Mouse (Mus musculus): ENCODE measurements at regions not wholly inside any gene's neighbourhood (a gene's known extent, or its start where the extent isn't known, plus 50 kb on each side); places are given as distances from the start of the nearest gene placed in this dataset.

- no peak overlapping the region for H3ac ChIP-seq (ENCODE audit: control insufficient read depth, insufficient read length, low read depth)
- H3K79me3 ChIP-seq (ENCODE audit: low read depth), result no peaks in the 10 kb centered on the region
- H3K79me2 ChIP-seq (ENCODE audit: control insufficient read depth, insufficient read depth), result no peaks in the 10 kb centered on the region
- peaks cover 7% of the 10 kb centered on the region for H3K27me3 ChIP-seq (ENCODE audit: control insufficient read depth, insufficient read depth, insufficient read length)
- no peaks in the 10 kb centered on the region for H3K36me3 ChIP-seq (ENCODE audit: control insufficient read depth, insufficient read depth)
- TF ChIP-seq MYOD1 (IDR thresholded peaks at IDR 0.05; ENCODE audit: control insufficient read depth, insufficient read length, low read depth) (no peak), CEBPB (IDR thresholded peaks at IDR 0.05; ENCODE audit: low read depth) (no peak), FOSL1 (IDR thresholded peaks at IDR 0.05; ENCODE audit: insufficient read depth, low read length, poor library complexity, severe bottlenecking) (no peak), MAX (IDR thresholded peaks at IDR 0.05) (no peak), USF1 (IDR thresholded peaks at IDR 0.05; ENCODE audit: low read depth) (no peak), CTCF (IDR thresholded peaks at IDR 0.05; ENCODE audit: control insufficient read depth, insufficient read depth, insufficient read length) (no peak), MYOG (IDR thresholded peaks at IDR 0.05; ENCODE audit: control insufficient read depth, extremely low read depth, insufficient read length) (no peak)
- H3K4me3 ChIP-seq (ENCODE audit: insufficient read depth, poor library complexity, severe bottlenecking), result no peak overlapping the region
Measured at GRCm38 (mm10) chr7:136094681-136095360, 378.7 kb upstream of the Mki67 start.

GRCm38 (mm10) chr7:136104021-136104420 lies 387.9 kb upstream of the Mki67 start:
- no peak for TF ChIP-seq CTCF (IDR thresholded peaks at IDR 0.05; ENCODE audit: control insufficient read depth, insufficient read depth, insufficient read length)
- TF ChIP-seq FOSL1 (IDR thresholded peaks at IDR 0.05; ENCODE audit: insufficient read depth, low read length, poor library complexity, severe bottlenecking), result no peak
- TF ChIP-seq MYOD1 (IDR thresholded peaks at IDR 0.05; ENCODE audit: control insufficient read depth, insufficient read length, low read depth), result no peak
- no peak for TF ChIP-seq CEBPB (IDR thresholded peaks at IDR 0.05; ENCODE audit: low read depth)
- no peak for TF ChIP-seq USF1 (IDR thresholded peaks at IDR 0.05; ENCODE audit: low read depth)
- TF ChIP-seq MAX (IDR thresholded peaks at IDR 0.05), result no peak
- no peak for TF ChIP-seq MYOG (IDR thresholded peaks at IDR 0.05; ENCODE audit: control insufficient read depth, extremely low read depth, insufficient read length)
- Histone ChIP-seq H3K4me3 (ENCODE audit: insufficient read depth, poor library complexity, severe bottlenecking) (no peak overlapping the region), H3K79me2 (ENCODE audit: control insufficient read depth, insufficient read depth) (no peaks in the 10 kb centered on the region), H3K79me3 (ENCODE audit: low read depth) (no peaks in the 10 kb centered on the region), H3K36me3 (ENCODE audit: control insufficient read depth, insufficient read depth) (no peaks in the 10 kb centered on the region), H3ac (ENCODE audit: control insufficient read depth, insufficient read length, low read depth) (no peak overlapping the region), H3K27me3 (ENCODE audit: control insufficient read depth, insufficient read depth, insufficient read length) (no peaks in the 10 kb centered on the region)

GRCm38 (mm10) chr7:136112163-136112562 lies 396.0 kb upstream of the Mki67 start:
- no peaks in the 10 kb centered on the region for H3K36me3 ChIP-seq (ENCODE audit: control insufficient read depth, insufficient read depth)
- H3K27me3 ChIP-seq (ENCODE audit: control insufficient read depth, insufficient read depth, insufficient read length), result no peaks in the 10 kb centered on the region
- no peaks in the 10 kb centered on the region for H3K79me3 ChIP-seq (ENCODE audit: low read depth)
- H3K4me3 ChIP-seq (ENCODE audit: insufficient read depth, poor library complexity, severe bottlenecking), result no peak overlapping the region
- H3ac ChIP-seq (ENCODE audit: control insufficient read depth, insufficient read length, low read depth), result no peak overlapping the region
- no peaks in the 10 kb centered on the region for H3K79me2 ChIP-seq (ENCODE audit: control insufficient read depth, insufficient read depth)
- no peak for TF ChIP-seq FOSL1 (IDR thresholded peaks at IDR 0.05; ENCODE audit: insufficient read depth, low read length, poor library complexity, severe bottlenecking)
- no peak for TF ChIP-seq CTCF (IDR thresholded peaks at IDR 0.05; ENCODE audit: control insufficient read depth, insufficient read depth, insufficient read length)
- no peak for TF ChIP-seq MYOG (IDR thresholded peaks at IDR 0.05; ENCODE audit: control insufficient read depth, extremely low read depth, insufficient read length)
- TF ChIP-seq USF1 (IDR thresholded peaks at IDR 0.05; ENCODE audit: low read depth), result no peak
- no peak for TF ChIP-seq MYOD1 (IDR thresholded peaks at IDR 0.05; ENCODE audit: control insufficient read depth, insufficient read length, low read depth)
- no peak for TF ChIP-seq MAX (IDR thresholded peaks at IDR 0.05)
- TF ChIP-seq CEBPB (IDR thresholded peaks at IDR 0.05; ENCODE audit: low read depth), result no peak

GRCm38 (mm10) chr7:136120930-136121329 lies 404.8 kb upstream of the Mki67 start:
- Histone ChIP-seq H3K4me3 (ENCODE audit: insufficient read depth, poor library complexity, severe bottlenecking) (no peak overlapping the region), H3K79me3 (ENCODE audit: low read depth) (no peaks in the 10 kb centered on the region), H3ac (ENCODE audit: control insufficient read depth, insufficient read length, low read depth) (no peak overlapping the region), H3K27me3 (ENCODE audit: control insufficient read depth, insufficient read depth, insufficient read length) (no peaks in the 10 kb centered on the region), H3K36me3 (ENCODE audit: control insufficient read depth, insufficient read depth) (no peaks in the 10 kb centered on the region), H3K79me2 (ENCODE audit: control insufficient read depth, insufficient read depth) (no peaks in the 10 kb centered on the region)
- no peak for TF ChIP-seq MYOG (IDR thresholded peaks at IDR 0.05; ENCODE audit: control insufficient read depth, extremely low read depth, insufficient read length)
- no peak for TF ChIP-seq USF1 (IDR thresholded peaks at IDR 0.05; ENCODE audit: low read depth)
- no peak for TF ChIP-seq CTCF (IDR thresholded peaks at IDR 0.05; ENCODE audit: control insufficient read depth, insufficient read depth, insufficient read length)
- no peak for TF ChIP-seq MYOD1 (IDR thresholded peaks at IDR 0.05; ENCODE audit: control insufficient read depth, insufficient read length, low read depth)
- TF ChIP-seq FOSL1 (IDR thresholded peaks at IDR 0.05; ENCODE audit: insufficient read depth, low read length, poor library complexity, severe bottlenecking), result no peak
- TF ChIP-seq CEBPB (IDR thresholded peaks at IDR 0.05; ENCODE audit: low read depth), result no peak
- no peak for TF ChIP-seq MAX (IDR thresholded peaks at IDR 0.05)

GRCm38 (mm10) chr7:136121406-136121805 lies 405.2 kb upstream of the Mki67 start:
- H3K79me2 ChIP-seq (ENCODE audit: control insufficient read depth, insufficient read depth), result no peaks in the 10 kb centered on the region
- no peak overlapping the region for H3ac ChIP-seq (ENCODE audit: control insufficient read depth, insufficient read length, low read depth)
- no peaks in the 10 kb centered on the region for H3K36me3 ChIP-seq (ENCODE audit: control insufficient read depth, insufficient read depth)
- no peaks in the 10 kb centered on the region for H3K79me3 ChIP-seq (ENCODE audit: low read depth)
- no peaks in the 10 kb centered on the region for H3K27me3 ChIP-seq (ENCODE audit: control insufficient read depth, insufficient read depth, insufficient read length)
- TF ChIP-seq FOSL1 (IDR thresholded peaks at IDR 0.05; ENCODE audit: insufficient read depth, low read length, poor library complexity, severe bottlenecking) (no peak), MAX (IDR thresholded peaks at IDR 0.05) (no peak), USF1 (IDR thresholded peaks at IDR 0.05; ENCODE audit: low read depth) (no peak), MYOD1 (IDR thresholded peaks at IDR 0.05; ENCODE audit: control insufficient read depth, insufficient read length, low read depth) (no peak), CTCF (IDR thresholded peaks at IDR 0.05; ENCODE audit: control insufficient read depth, insufficient read depth, insufficient read length) (no peak), MYOG (IDR thresholded peaks at IDR 0.05; ENCODE audit: control insufficient read depth, extremely low read depth, insufficient read length) (no peak)
- H3K4me3 ChIP-seq (ENCODE audit: insufficient read depth, poor library complexity, severe bottlenecking), result no peak overlapping the region
